Mouse (Mus musculus): ENCODE measurements at regions not wholly inside any gene's neighbourhood (a gene's known extent, or its start where the extent isn't known, plus 50 kb on each side); places are given as distances from the start of the nearest gene placed in this dataset.
"Not testable (repeated sequence)": the region's sequence is repeated elsewhere in the genome, so short reads cannot be mapped to it uniquely, and the experiment has no call there.

GRCm38 (mm10) chr10:19297669-19298068 lies 58.7 kb upstream of the Olig3 start:
- DNase-seq: peak; percentile 25

- DNase-seq: no peak
These were observed 60.8 kb upstream of the Olig3 start for GRCm38 (mm10) chr10:19295388-19296013.

- no peak for DNase-seq
These were observed 64.9 kb upstream of the Olig3 start for GRCm38 (mm10) chr10:19291474-19291873.

- not testable (repeated sequence) for DNase-seq
These were observed 65.3 kb upstream of the Olig3 start for GRCm38 (mm10) chr10:19291039-19291438.

GRCm38 (mm10) chr10:19282166-19282565 lies 74.2 kb upstream of the Olig3 start:
- DNase-seq: no peak

- no peak for DNase-seq
These were observed 75.3 kb upstream of the Olig3 start for GRCm38 (mm10) chr10:19281021-19281420.

GRCm38 (mm10) chr10:19278189-19278842 lies 78.0 kb upstream of the Olig3 start:
- DNase-seq: no peak

- no peak for DNase-seq
These were observed 79.1 kb upstream of the Olig3 start for GRCm38 (mm10) chr10:19277103-19277827.

GRCm38 (mm10) chr10:19274985-19275384 lies 81.3 kb upstream of the Olig3 start:
- no peak for DNase-seq

GRCm38 (mm10) chr10:19269418-19269817 lies 86.9 kb upstream of the Olig3 start:
- DNase-seq: no peak

GRCm38 (mm10) chr10:19268051-19268450 lies 88.3 kb upstream of the Olig3 start:
- no peak for DNase-seq

GRCm38 (mm10) chr10:19240102-19240759 lies 116.1 kb upstream of the Olig3 start:
- peak; percentile 55 for DNase-seq

GRCm38 (mm10) chr10:19216240-19216639 lies 140.1 kb upstream of the Olig3 start:
- DNase-seq: no peak

- no peak for DNase-seq
These were observed 146.6 kb upstream of the Olig3 start for GRCm38 (mm10) chr10:19209751-19210150.

- no peak for DNase-seq
These were observed 148.1 kb upstream of the Olig3 start for GRCm38 (mm10) chr10:19208101-19208722.

- DNase-seq: no peak
These were observed 148.8 kb upstream of the Olig3 start for GRCm38 (mm10) chr10:19207505-19207904.

- DNase-seq: no peak
These were observed 156.0 kb upstream of the Olig3 start for GRCm38 (mm10) chr10:19200311-19200710.

GRCm38 (mm10) chr10:19195676-19196075 lies 160.7 kb upstream of the Olig3 start:
- DNase-seq: no peak

GRCm38 (mm10) chr10:19194646-19195045 lies 161.7 kb upstream of the Olig3 start:
- no peak for DNase-seq

GRCm38 (mm10) chr10:19192971-19193758 lies 163.2 kb upstream of the Olig3 start:
- DNase-seq: no peak

GRCm38 (mm10) chr10:19192221-19192620 lies 164.1 kb upstream of the Olig3 start:
- DNase-seq: no peak

- no peak for DNase-seq
These were observed 168.1 kb upstream of the Olig3 start for GRCm38 (mm10) chr10:19188082-19188742.
